ENCODE assay signal across 8 mouse cellular contexts in the genomic region with DNA sequence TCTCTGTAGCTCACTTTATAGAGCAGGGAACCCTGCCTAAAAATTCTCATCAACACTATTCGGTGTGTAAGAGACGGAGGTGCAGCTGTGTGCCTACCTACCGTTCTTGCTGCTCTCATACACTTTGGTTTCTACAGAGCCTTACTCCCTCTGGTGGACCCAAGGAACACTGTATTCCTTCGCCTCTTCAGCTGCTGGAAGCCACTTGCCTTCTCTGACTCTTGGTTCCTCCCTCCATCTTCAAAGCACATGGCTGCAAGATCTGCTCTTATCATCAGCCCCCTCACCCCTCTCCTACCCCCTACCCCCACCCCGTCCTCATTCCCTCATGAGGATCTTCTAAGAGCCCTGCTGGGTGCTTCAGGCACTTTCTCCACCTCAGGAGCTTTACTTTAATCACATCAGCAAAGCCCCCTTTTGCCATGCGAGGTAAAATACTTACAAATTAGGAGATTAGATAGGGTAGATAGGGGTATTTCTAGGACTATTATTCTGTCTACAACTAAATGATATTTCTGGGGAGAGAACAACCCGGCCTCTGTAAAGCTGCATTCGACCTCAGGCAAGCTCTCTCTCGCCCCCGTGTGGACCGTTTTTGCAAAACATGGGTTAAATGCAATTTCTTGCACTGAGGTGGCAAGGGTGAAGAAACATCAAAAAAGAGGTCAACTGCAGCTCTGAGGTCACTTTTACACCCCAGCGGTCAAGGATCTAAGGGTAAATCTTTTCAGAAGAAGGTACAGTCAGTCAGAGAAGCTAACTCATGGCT. TPM values are rescaled to one million over a fixed set of nuclear protein-coding genes. Genes with fewer than 3 reads are reported as not detected.
A peak's percentile ranks its signal among the peaks of the same experiment; 100 is the strongest.
DNase-seq lines count a peak whose midpoint lies in the region; ATAC-seq lines count a peak whose summit lies in the region.

No protein-coding gene starts in this region.

- DNase-seq in heart, adult 11 months = peak; percentile 89
- no peak for DNase-seq in heart, postnatal 25 days (ENCODE audit: low spot score)
- DNase-seq in embryo, embryonic 10.5 days (ENCODE audit: low spot score) = peak; percentile 87
- peak; percentile 19 for DNase-seq in gastrocnemius, postnatal 25 days
- peak; percentile 81 for DNase-seq in limb, embryonic 10.5 days (ENCODE audit: low spot score)
- DNase-seq in midbrain, embryonic 11.5 days (ENCODE audit: low spot score, missing footprints) = peak; percentile 99
- DNase-seq in spleen, adult 12 weeks (ENCODE audit: low spot score) = peak; percentile 63

- peak overlapping the region; percentile 37 for H3K4me2 ChIP-seq in intestine, embryonic 16.5 days (ENCODE audit: low read depth, low read length)
- H3K4me2 ChIP-seq in midbrain, embryonic 11.5 days = peak overlapping the region; percentile 10; the same call in 1 of the 2 replicates

- no peaks in the 10 kb centered on the region for H3K36me3 ChIP-seq in intestine, embryonic 16.5 days (ENCODE audit: control insufficient read depth, insufficient read depth, low read length)
- H3K36me3 ChIP-seq in limb, embryonic 10.5 days = no peaks in the 10 kb centered on the region
- no peaks in the 10 kb centered on the region for H3K36me3 ChIP-seq in midbrain, embryonic 11.5 days (ENCODE audit: control insufficient read depth, insufficient read depth, low read length)

- no peaks in the 10 kb centered on the region for H3K9me3 ChIP-seq in intestine, embryonic 16.5 days (ENCODE audit: control insufficient read depth, low read length)
- H3K9me3 ChIP-seq in limb, embryonic 10.5 days (replicated peaks) = no peaks in the 10 kb centered on the region
- H3K9me3 ChIP-seq in midbrain, embryonic 11.5 days (ENCODE audit: control insufficient read depth, low read length) = no peaks in the 10 kb centered on the region

- 0 out of 2 replicates have a peak, but pooled peaks cover 3% of the 10 kb centered on the region for H3K4me1 ChIP-seq in intestine, embryonic 16.5 days (ENCODE audit: control insufficient read depth, insufficient read depth, low read length)
- H3K4me1 ChIP-seq in limb, embryonic 10.5 days = peaks cover 6% of the 10 kb centered on the region
- no peaks in the 10 kb centered on the region for H3K4me1 ChIP-seq in midbrain, embryonic 11.5 days (ENCODE audit: control insufficient read depth, insufficient read depth, low read length)

- H3K4me3 ChIP-seq in intestine, embryonic 16.5 days (ENCODE audit: low read length) = no peak overlapping the region
- no peak overlapping the region for H3K4me3 ChIP-seq in limb, embryonic 10.5 days
- H3K4me3 ChIP-seq in midbrain, embryonic 11.5 days (ENCODE audit: low read depth, low read length) = no peak overlapping the region

- no peak overlapping the region for H3K9ac ChIP-seq in intestine, embryonic 16.5 days (ENCODE audit: low read depth, low read length)
- no peak overlapping the region; the same call in 1 of the 2 replicates for H3K9ac ChIP-seq in midbrain, embryonic 11.5 days (ENCODE audit: low read length)

- no peak overlapping the region for H3K27ac ChIP-seq in intestine, embryonic 16.5 days (ENCODE audit: low read length)
- no peak overlapping the region; the same call in 1 of the 2 replicates for H3K27ac ChIP-seq in limb, embryonic 10.5 days
- H3K27ac ChIP-seq in midbrain, embryonic 11.5 days (ENCODE audit: low read depth, low read length) = no peak overlapping the region

- peak; percentile 87 for ATAC-seq in intestine, embryonic 16.5 days
- peak; percentile 40; the same call in 1 of the 2 replicates for ATAC-seq in midbrain, embryonic 11.5 days (ENCODE audit: low FRiP score)

- 11% methylated on average over 12 of the region's 12 CpGs for WGBS in intestine, embryonic 16.5 days
- WGBS in limb, embryonic 10.5 days = 16% methylated on average over 12 of the region's 12 CpGs
- WGBS in midbrain, embryonic 11.5 days = 16% methylated on average over 12 of the region's 12 CpGs

- H3K27me3 ChIP-seq in intestine, embryonic 16.5 days (replicated peaks; ENCODE audit: control insufficient read depth, insufficient read depth, low read length) = no peaks in the 10 kb centered on the region
- no peaks in the 10 kb centered on the region for H3K27me3 ChIP-seq in limb, embryonic 10.5 days (ENCODE audit: low read depth, poor library complexity, severe bottlenecking)
- H3K27me3 ChIP-seq in midbrain, embryonic 11.5 days (ENCODE audit: control insufficient read depth, insufficient read depth, low read length) = no peaks in the 10 kb centered on the region

- intact Hi-C loops in heart, postnatal 25 days (cut with DNase I) = loop anchor here (10.0 kb wide), 1 partner anchor 54 kb away; no protein-coding TSS in a partner anchor

RNA-seq across cellular contexts. Expression of a gene that starts 20.3 kb away (rescaled TPM):
- total RNA-seq in heart, postnatal 25 days (2021) = under 1 TPM in 1 of 2 experiments, not detected in 1; 0.31 TPM
- total RNA-seq in gastrocnemius, postnatal 25 days (2021) = under 1 TPM in 1 of 2 experiments, not detected in 1; 0.13 TPM
- polyA plus RNA-seq in intestine, embryonic 16.5 days (2015; fragmentation: Nextera tagmentation; extraction: Ambion mirVana) = 1.1 TPM in 2 replicates
- 0.08 and 0.14 TPM in 2 replicates for polyA plus RNA-seq in limb, embryonic 10.5 days (2016; fragmentation: Nextera tagmentation; extraction: Ambion mirVana)
- 0.12 TPM in 1 of 2 replicates, not detected in the other for polyA plus RNA-seq in midbrain, embryonic 11.5 days (2014; fragmentation: Nextera tagmentation; extraction: Ambion mirVana)

RNA-seq across cellular contexts. Expression of a gene that starts 26.8 kb away (rescaled TPM):
- 10 to 100 TPM in 1 of 2 experiments, 1 to 10 TPM in 1; 9.5 to 12.9 TPM for total RNA-seq in heart, postnatal 25 days (2021)
- 1 to 10 TPM; 3.1 to 5.9 TPM for total RNA-seq in gastrocnemius, postnatal 25 days (2021)
- 61.4 and 68.9 TPM in 2 replicates for polyA plus RNA-seq in intestine, embryonic 16.5 days (2015; fragmentation: Nextera tagmentation; extraction: Ambion mirVana)
- 20.4 and 23.7 TPM in 2 replicates for polyA plus RNA-seq in limb, embryonic 10.5 days (2016; fragmentation: Nextera tagmentation; extraction: Ambion mirVana)
- polyA plus RNA-seq in midbrain, embryonic 11.5 days (2014; fragmentation: Nextera tagmentation; extraction: Ambion mirVana) = 0.60 and 0.77 TPM in 2 replicates

Comparison
In these comparisons a context has a peak if more than half of its experiments do, and no peak if none do; other contexts are left out.
1. RNA of a gene that starts 26.8 kb away (polyA plus RNA-seq): 61.4 to 68.9 TPM in intestine, embryonic 16.5 days and 20.4 to 23.7 TPM in limb, embryonic 10.5 days; 0.60 to 0.77 TPM in midbrain, embryonic 11.5 days; every median in the first group is over 10 times any median in the second.